Mouse (Mus musculus) intestine, postnatal 0 days (tissue): ENCODE measurements around the gene Pid1. TPM values are rescaled to one million over a fixed set of nuclear protein-coding genes. Genes with fewer than 3 reads are reported as not detected.

ENCODE experiments used
- ATAC-seq: fragments of 200-750 bp; cut with Nextera tagmentation; 2 replicates; pipeline ENCODE4 v1.8.0; 2017; ENCODE audit warnings: mild to moderate bottlenecking, moderate TSS enrichment, moderate library complexity
- H3K27ac ChIP-seq: fragments of 300-500 bp; sonication (generic); 2 replicates; pipeline ENCODE4 v1.5.1; 2014; ENCODE audit warnings: mild to moderate bottlenecking, low read depth, low read length, moderate library complexity
- H3K27me3 ChIP-seq: fragments of 300-500 bp; sonication (generic); replicated peaks from 2 replicates; pipeline ENCODE4 v1.6.1; 2014; ENCODE audit warnings: low read length, mixed read lengths; ENCODE audit not compliant: control insufficient read depth, insufficient read depth
- H3K36me3 ChIP-seq: fragments of 300-500 bp; sonication (generic); 2 replicates; pipeline ENCODE4 v1.6.1; 2014; ENCODE audit warnings: mild to moderate bottlenecking, moderate library complexity; ENCODE audit not compliant: control insufficient read depth, insufficient read depth
- H3K4me1 ChIP-seq: fragments of 300-500 bp; sonication (generic); replicated peaks from 2 replicates; pipeline ENCODE4 v1.6.1; 2014; ENCODE audit warnings: antibody characterized with exemption, low read length, mixed read lengths; ENCODE audit not compliant: control insufficient read depth, insufficient read depth
- H3K4me2 ChIP-seq: fragments of 300-500 bp; sonication (generic); replicated peaks from 2 replicates; pipeline ENCODE4 v1.6.1; 2014; ENCODE audit warnings: low read depth, mild to moderate bottlenecking, moderate library complexity
- H3K4me3 ChIP-seq: fragments of 300-500 bp; sonication (generic); 2 replicates; pipeline ENCODE4 v1.5.1; 2014; ENCODE audit warnings: low read depth, low read length
- H3K9ac ChIP-seq: fragments of 300-500 bp; sonication (generic); 2 replicates; pipeline ENCODE4 v1.6.1; 2014; ENCODE audit warnings: mild to moderate bottlenecking, low read depth, low read length
- H3K9me3 ChIP-seq: fragments of 300-500 bp; sonication (generic); 2 replicates; pipeline ENCODE4 v1.6.1; 2016; ENCODE audit warnings: mixed run types; ENCODE audit not compliant: control insufficient read depth
- CTCF ChIP-seq: sonication (generic); IDR thresholded peaks from 2 replicates; pipeline ENCODE4 v1.5.1; 2016; ENCODE audit warnings: low read depth, mild to moderate bottlenecking, control low read depth, antibody characterized with exemption, moderate library complexity
- WGBS: fragments of 180-500 bp; shearing (Covaris S2); extraction: QIAGEN DNeasy Blood & Tissue Kit; methylation state at CpG from one replicate; pipeline ENCODE4 v1.1.7; 2014; 5-methylcytosine and 5-hydroxymethylcytosine counted together
- polyA plus RNA-seq: library from polyadenylated mRNA; unstranded; fragments of >200 nt; fragmentation: Nextera tagmentation; extraction: Ambion mirVana; gene quantifications from 2 replicates; pipeline ENCODE4 v1.2.1, GENCODE M21; 2015

Gene Pid1
- polyA plus RNA-seq, 1 experiment from 2014 or later = 35.1 TPM

GRCm38 (mm10) chr1:84154725-84155584, 209.0 kb downstream of the Pid1 start:
- Histone ChIP-seq H3K27me3 (no peaks in the 10 kb centered on the region), H3K4me1 (no peaks in the 10 kb centered on the region), H3K9ac (no peak overlapping the region), H3K36me3 (no peaks in the 10 kb centered on the region), H3K27ac (no peak overlapping the region), H3K9me3 (no peaks in the 10 kb centered on the region), H3K4me2 (no peak overlapping the region), H3K4me3 (no peak overlapping the region)
- ATAC-seq = no peak
- TF ChIP-seq CTCF = no peak
- WGBS = 80% methylated on average over 12 of the region's 12 CpGs

- no peak overlapping the region for H3K4me3 ChIP-seq
- no peaks in the 10 kb centered on the region for H3K27me3 ChIP-seq
- H3K4me1 ChIP-seq = no peaks in the 10 kb centered on the region
- 56% methylated on average over 4 of the region's 4 CpGs for WGBS
- TF ChIP-seq CTCF = peak; percentile 69
- H3K9me3 ChIP-seq = no peaks in the 10 kb centered on the region
- no peak overlapping the region for H3K27ac ChIP-seq
- no peak overlapping the region for H3K9ac ChIP-seq
- H3K4me2 ChIP-seq = no peak overlapping the region
- no peaks in the 10 kb centered on the region for H3K36me3 ChIP-seq
- ATAC-seq = no peak
Observed at GRCm38 (mm10) chr1:84153943-84154342, 210.0 kb downstream of the Pid1 start.

GRCm38 (mm10) chr1:84141561-84141960, 222.4 kb downstream of the Pid1 start:
- Histone ChIP-seq H3K27me3 (no peaks in the 10 kb centered on the region), H3K4me3 (no peak overlapping the region), H3K27ac (no peak overlapping the region), H3K4me2 (no peak overlapping the region), H3K36me3 (no peaks in the 10 kb centered on the region), H3K4me1 (no peaks in the 10 kb centered on the region), H3K9me3 (no peaks in the 10 kb centered on the region), H3K9ac (no peak overlapping the region)
- ATAC-seq = no peak
- TF ChIP-seq CTCF = no peak
- WGBS = 61% methylated on average over 1 of the region's 1 CpGs

- Histone ChIP-seq H3K9ac (no peak overlapping the region), H3K4me1 (no peaks in the 10 kb centered on the region), H3K27ac (no peak overlapping the region), H3K4me3 (no peak overlapping the region), H3K9me3 (no peaks in the 10 kb centered on the region), H3K4me2 (no peak overlapping the region), H3K36me3 (no peaks in the 10 kb centered on the region), H3K27me3 (no peaks in the 10 kb centered on the region)
- WGBS = 76% methylated on average over 4 of the region's 4 CpGs
- no peak for ATAC-seq
- no peak for TF ChIP-seq CTCF
Observed at GRCm38 (mm10) chr1:84132451-84132850, 231.5 kb downstream of the Pid1 start.

- Histone ChIP-seq H3K4me3 (no peak overlapping the region), H3K9ac (no peak overlapping the region), H3K4me2 (no peak overlapping the region), H3K27ac (no peak overlapping the region), H3K27me3 (no peaks in the 10 kb centered on the region), H3K36me3 (no peaks in the 10 kb centered on the region), H3K9me3 (no peaks in the 10 kb centered on the region), H3K4me1 (no peaks in the 10 kb centered on the region)
- no peak for ATAC-seq
- TF ChIP-seq CTCF = no peak
- WGBS = 75% methylated on average over 1 of the region's 1 CpGs
Observed at GRCm38 (mm10) chr1:84131799-84132198, 232.2 kb downstream of the Pid1 start.

GRCm38 (mm10) chr1:84128510-84128909, 235.5 kb downstream of the Pid1 start:
- Histone ChIP-seq H3K4me1 (no peaks in the 10 kb centered on the region), H3K36me3 (no peaks in the 10 kb centered on the region), H3K4me2 (no peak overlapping the region), H3K4me3 (no peak overlapping the region), H3K27me3 (no peaks in the 10 kb centered on the region), H3K27ac (no peak overlapping the region), H3K9me3 (no peaks in the 10 kb centered on the region), H3K9ac (no peak overlapping the region)
- peak; percentile 68 for TF ChIP-seq CTCF
- 50% methylated on average over 4 of the region's 4 CpGs for WGBS
- no peak for ATAC-seq
